Mouse (Mus musculus) regulatory T cell (primary cell): ENCODE measurements around the gene Rbm19.

Experiments
- in situ Hi-C: fragments of 300-600 bp; cut with MboI, MseI; formaldehyde crosslinking; loops from one replicate; pipeline ENCODE4 v1.15.1; 2025; ENCODE audit warnings: high pct_unique_total_duplicates

Rbm19 gene

GRCm38 (mm10) chr5:120197813-120198387, 81.6 kb downstream of the Rbm19 start:
- in situ Hi-C loops = no loop called here

GRCm38 (mm10) chr5:120199865-120200264, 83.6 kb downstream of the Rbm19 start:
- in situ Hi-C loops = no loop called here

GRCm38 (mm10) chr5:120204316-120204715, 88.1 kb downstream of the Rbm19 start:
- in situ Hi-C loops = no loop called here

GRCm38 (mm10) chr5:120206313-120206943, 90.2 kb downstream of the Rbm19 start:
- in situ Hi-C loops = no loop called here

- in situ Hi-C loops = no loop called here
These were observed 91.2 kb downstream of the Rbm19 start for GRCm38 (mm10) chr5:120207492-120207891.

- in situ Hi-C loops = no loop called here
These were observed 94.4 kb downstream of the Rbm19 start for GRCm38 (mm10) chr5:120210668-120211067.

GRCm38 (mm10) chr5:120211182-120211581, 94.9 kb downstream of the Rbm19 start:
- in situ Hi-C loops = no loop called here

GRCm38 (mm10) chr5:120214511-120214910, 98.2 kb downstream of the Rbm19 start:
- in situ Hi-C loops = no loop called here

GRCm38 (mm10) chr5:120221216-120221615, 105.0 kb downstream of the Rbm19 start:
- in situ Hi-C loops = no loop called here

- in situ Hi-C loops = no loop called here
These were observed 109.1 kb downstream of the Rbm19 start for GRCm38 (mm10) chr5:120225383-120225782.

- in situ Hi-C loops = no loop called here
These were observed 112.5 kb downstream of the Rbm19 start for GRCm38 (mm10) chr5:120228613-120229409.

GRCm38 (mm10) chr5:120231435-120232147, 115.3 kb downstream of the Rbm19 start:
- in situ Hi-C loops = no loop called here

GRCm38 (mm10) chr5:120235147-120235546, 118.9 kb downstream of the Rbm19 start:
- in situ Hi-C loops = no loop called here

GRCm38 (mm10) chr5:120235571-120235970, 119.3 kb downstream of the Rbm19 start:
- in situ Hi-C loops = no loop called here

- in situ Hi-C loops = no loop called here
These were observed 123.8 kb downstream of the Rbm19 start for GRCm38 (mm10) chr5:120240071-120240470.

GRCm38 (mm10) chr5:120245336-120245735, 129.1 kb downstream of the Rbm19 start:
- in situ Hi-C loops = no loop called here
